Mouse (Mus musculus) limb, embryonic 12.5 days (tissue): ENCODE data around the gene Lpin2. TPM values are rescaled to one million over a fixed set of nuclear protein-coding genes. Genes with fewer than 3 reads are reported as not detected.

ENCODE experiments used
- ATAC-seq: fragments of 200-750 bp; cut with Nextera tagmentation; 2 replicates; pipeline ENCODE4 v1.8.0; 2017; ENCODE audit warnings: low read depth, moderate TSS enrichment; ENCODE audit not compliant: insufficient number of reproducible peaks, insufficient read depth, low FRiP score, low TSS enrichment
- H3K27ac ChIP-seq: fragments of 300-500 bp; sonication (generic); 2 replicates; pipeline ENCODE4 v1.5.1; 2016; ENCODE audit warnings: mild to moderate bottlenecking, moderate library complexity
- H3K27me3 ChIP-seq: fragments of 300-500 bp; sonication (generic); 2 replicates; pipeline ENCODE4 v1.6.1; 2016; ENCODE audit warnings: mild to moderate bottlenecking, moderate library complexity
- H3K36me3 ChIP-seq: fragments of 300-500 bp; sonication (generic); 2 replicates; pipeline ENCODE4 v1.6.1; 2016; ENCODE audit warnings: mild to moderate bottlenecking, moderate library complexity
- H3K4me1 ChIP-seq: fragments of 300-500 bp; sonication (generic); replicated peaks from 2 replicates; pipeline ENCODE4 v1.6.1; 2016
- H3K4me2 ChIP-seq: fragments of 300-500 bp; sonication (generic); 2 replicates; pipeline ENCODE4 v1.6.1; 2016; ENCODE audit warnings: mild to moderate bottlenecking, moderate library complexity
- H3K4me3 ChIP-seq: fragments of 300-500 bp; sonication (generic); replicated peaks from 2 replicates; pipeline ENCODE4 v1.5.1; 2016; ENCODE audit warnings: mild to moderate bottlenecking
- H3K9ac ChIP-seq: fragments of 300-500 bp; sonication (generic); replicated peaks from 2 replicates; pipeline ENCODE4 v1.6.1; 2016; ENCODE audit warnings: mild to moderate bottlenecking, moderate library complexity
- H3K9me3 ChIP-seq: fragments of 300-500 bp; sonication (generic); 2 replicates; pipeline ENCODE4 v1.6.1; 2016; ENCODE audit warnings: mild to moderate bottlenecking, moderate library complexity
- WGBS: fragments of 180-500 bp; shearing (Covaris S2); methylation state at CpG from one replicate; pipeline ENCODE4 v1.1.7; 2016; 5-methylcytosine and 5-hydroxymethylcytosine counted together
- polyA plus RNA-seq: library from polyadenylated mRNA; unstranded; fragments of >200 nt; fragmentation: Nextera tagmentation; extraction: Ambion mirVana; gene quantifications from 2 replicates; pipeline ENCODE4 v1.2.1, GENCODE M21; 2016

The Lpin2 gene
- polyA plus RNA-seq, 1 experiment from 2014 or later = 63.3 TPM

DNA sequence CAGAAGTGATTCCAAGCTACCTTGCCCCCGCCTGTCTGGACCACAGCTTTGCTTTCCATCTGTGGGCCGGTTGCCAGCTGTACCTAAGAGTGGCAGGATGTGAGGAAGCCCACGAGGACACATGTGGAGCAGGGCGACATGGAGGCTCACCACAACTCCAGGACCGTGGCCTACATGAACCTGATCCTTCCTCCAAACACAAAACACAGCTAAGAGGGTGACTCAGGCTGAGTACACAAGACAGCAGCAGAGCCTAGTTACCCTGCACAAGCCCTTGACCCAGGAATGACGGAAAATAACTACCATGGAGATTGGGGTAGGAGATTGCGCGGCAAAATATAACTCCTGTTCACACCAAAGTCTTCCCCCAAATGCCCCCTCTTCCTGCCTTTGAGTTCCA, 85.0 kb downstream of the Lpin2 start:
- H3K9ac ChIP-seq = no peak overlapping the region
- WGBS = 79% methylated on average over 8 of the region's 8 CpGs
- no peaks in the 10 kb centered on the region for H3K27me3 ChIP-seq
- H3K9me3 ChIP-seq = no peaks in the 10 kb centered on the region
- H3K36me3 ChIP-seq = peaks cover 5% of the 10 kb centered on the region
- peaks cover 11% of the 10 kb centered on the region for H3K4me1 ChIP-seq
- 0 out of 2 replicates have a peak overlapping the region, but pooled peaks have one; percentile 32 for H3K27ac ChIP-seq
- no peak overlapping the region for H3K4me2 ChIP-seq
- no peak overlapping the region for H3K4me3 ChIP-seq
- ATAC-seq = no peak

DNA sequence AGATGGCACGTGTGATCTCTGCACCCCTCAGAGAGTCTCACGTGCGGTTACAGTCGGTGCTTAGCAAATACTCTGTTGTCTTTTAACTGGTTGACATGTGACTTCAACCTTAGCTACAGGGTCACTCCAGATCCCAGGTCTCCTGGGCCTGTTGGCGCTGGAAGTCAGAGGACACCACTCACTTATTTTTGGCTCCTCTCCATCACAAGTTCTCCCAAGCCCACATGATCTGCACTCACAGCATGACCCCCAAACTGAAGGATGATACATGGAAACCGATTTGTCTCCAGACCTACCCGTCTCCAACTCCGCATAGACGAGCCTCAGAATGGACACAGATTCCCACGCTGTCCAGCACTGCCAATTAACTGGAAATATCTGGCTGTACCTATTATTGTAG, 85.8 kb downstream of the Lpin2 start:
- H3K4me1 ChIP-seq = peaks cover 11% of the 10 kb centered on the region
- peak overlapping the region; percentile 2; the same call in 1 of the 2 replicates for H3K27ac ChIP-seq
- no peak overlapping the region for H3K4me2 ChIP-seq
- H3K27me3 ChIP-seq = no peaks in the 10 kb centered on the region
- no peak for ATAC-seq
- H3K9ac ChIP-seq = no peak overlapping the region
- no peaks in the 10 kb centered on the region for H3K9me3 ChIP-seq
- H3K4me3 ChIP-seq = no peak overlapping the region
- 90% methylated on average over 10 of the region's 10 CpGs for WGBS
- peaks cover 12% of the 10 kb centered on the region for H3K36me3 ChIP-seq

DNA sequence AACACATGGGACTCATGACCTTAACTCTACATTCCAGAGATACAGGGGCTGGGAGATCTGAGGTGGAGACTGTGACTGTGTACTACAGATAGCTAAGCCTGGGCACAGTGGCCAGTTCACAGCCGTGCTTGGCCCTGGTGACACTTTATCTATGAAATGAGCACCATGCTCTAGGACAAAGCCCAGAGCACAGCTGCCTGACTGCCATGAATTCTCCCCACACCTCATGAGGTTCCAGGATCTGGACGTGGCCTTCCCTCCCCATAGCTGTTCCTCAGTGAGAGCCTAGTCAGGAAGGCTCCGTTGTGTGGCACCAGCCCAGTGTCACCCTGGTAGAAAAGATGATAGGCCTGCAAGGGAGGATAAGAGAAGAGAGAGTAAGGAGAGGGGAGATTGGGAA, 86.2 kb downstream of the Lpin2 start:
- Histone ChIP-seq H3K4me2 (no peak overlapping the region), H3K9ac (no peak overlapping the region), H3K4me3 (no peak overlapping the region), H3K4me1 (peaks cover 11% of the 10 kb centered on the region), H3K27ac (no peak overlapping the region), H3K9me3 (no peaks in the 10 kb centered on the region), H3K27me3 (no peaks in the 10 kb centered on the region), H3K36me3 (peaks cover 17% of the 10 kb centered on the region)
- WGBS = 85% methylated on average over 3 of the region's 3 CpGs
- ATAC-seq = no peak

DNA sequence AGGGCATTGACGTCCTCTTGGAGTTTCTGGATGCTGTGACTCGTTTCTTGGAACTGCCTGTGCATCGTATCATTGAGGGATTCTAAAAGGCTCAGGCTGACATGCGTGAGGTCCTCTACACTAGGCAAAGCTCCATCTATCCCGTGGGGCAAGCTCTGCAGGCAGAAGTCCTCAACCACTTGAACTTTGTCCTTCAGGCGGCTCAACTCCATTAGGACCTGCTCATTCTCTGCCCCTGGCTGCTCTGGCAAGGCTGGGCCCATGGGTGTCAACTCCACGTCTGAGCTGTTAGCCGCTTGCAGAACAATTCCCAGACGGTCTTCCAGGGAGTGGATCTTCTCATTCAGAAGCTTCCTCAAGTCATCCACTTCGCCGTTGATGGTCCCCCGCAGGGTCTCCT, 91.5 kb downstream of the Lpin2 start:
- H3K27ac ChIP-seq = no peak overlapping the region
- 93% methylated on average over 12 of the region's 12 CpGs for WGBS
- peaks cover 34% of the 10 kb centered on the region for H3K36me3 ChIP-seq
- no peaks in the 10 kb centered on the region for H3K9me3 ChIP-seq
- no peaks in the 10 kb centered on the region for H3K4me1 ChIP-seq
- H3K4me2 ChIP-seq = no peak overlapping the region
- H3K27me3 ChIP-seq = no peaks in the 10 kb centered on the region
- no peak overlapping the region for H3K9ac ChIP-seq
- no peak for ATAC-seq
- H3K4me3 ChIP-seq = no peak overlapping the region

DNA sequence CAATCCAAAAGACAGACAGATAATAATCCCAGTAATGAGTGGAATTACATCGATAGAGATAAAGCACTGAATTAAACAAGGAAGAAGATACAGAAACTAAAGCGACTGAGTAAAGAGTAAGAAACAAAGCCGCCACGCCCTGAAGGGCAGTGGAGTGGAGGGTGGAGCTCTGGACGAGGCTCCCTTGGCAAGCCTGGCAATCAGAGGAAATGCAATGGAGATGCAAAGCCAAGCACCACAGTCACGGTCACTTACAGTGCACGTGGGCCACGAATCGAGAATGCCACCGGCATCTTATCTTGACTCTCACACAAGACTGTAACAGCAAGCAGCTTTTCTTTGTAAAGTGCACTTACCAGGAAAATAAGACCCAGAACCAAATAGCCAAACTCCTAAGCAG, 94.4 kb downstream of the Lpin2 start:
- H3K4me3 ChIP-seq = no peak overlapping the region
- WGBS = 89% methylated on average over 10 of the region's 10 CpGs
- H3K9ac ChIP-seq = no peak overlapping the region
- H3K9me3 ChIP-seq = no peaks in the 10 kb centered on the region
- no peak overlapping the region for H3K4me2 ChIP-seq
- H3K36me3 ChIP-seq = peaks cover 40% of the 10 kb centered on the region
- no peak overlapping the region for H3K27ac ChIP-seq
- H3K4me1 ChIP-seq = no peaks in the 10 kb centered on the region
- no peak for ATAC-seq
- H3K27me3 ChIP-seq = no peaks in the 10 kb centered on the region

DNA sequence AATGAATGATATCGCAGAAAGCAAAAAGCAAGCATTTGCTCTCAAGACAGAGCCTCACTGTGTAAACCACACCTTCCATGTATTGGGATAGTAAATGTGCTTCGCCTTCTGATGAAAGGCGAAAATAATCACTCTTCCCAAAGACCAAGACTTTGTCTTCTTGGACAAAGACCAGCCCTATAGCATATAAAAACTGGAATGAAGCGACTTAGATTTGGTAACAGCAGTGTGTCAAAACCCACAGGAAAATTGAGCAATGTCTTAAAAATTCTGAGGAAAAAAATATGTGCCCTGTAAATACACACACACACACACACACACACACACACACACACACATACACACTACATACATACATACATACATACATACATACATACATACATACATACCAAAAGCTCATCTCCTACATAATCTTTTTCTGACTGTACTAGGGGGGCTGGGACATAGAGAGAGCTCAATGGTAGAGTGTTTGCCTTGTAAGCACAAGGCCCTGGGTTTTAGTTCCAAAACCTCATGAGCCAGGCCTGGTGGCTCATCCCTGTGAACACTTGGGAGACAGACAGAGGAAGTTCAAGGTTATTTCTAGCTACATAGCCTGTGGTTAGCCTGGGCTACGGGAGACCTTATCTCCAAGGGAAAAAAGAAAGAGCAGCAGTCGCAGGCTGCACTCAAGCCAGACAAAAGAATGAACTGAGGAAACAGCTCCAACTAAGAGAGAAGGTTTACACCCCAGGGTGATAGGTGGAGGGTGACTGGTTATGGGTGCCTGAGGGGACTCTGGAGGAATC, 95.5 kb downstream of the Lpin2 start:
- Histone ChIP-seq H3K9me3 (no peaks in the 10 kb centered on the region), H3K36me3 (peaks cover 30% of the 10 kb centered on the region), H3K9ac (no peak overlapping the region), H3K27ac (no peak overlapping the region), H3K4me3 (no peak overlapping the region), H3K4me2 (no peak overlapping the region), H3K4me1 (no peaks in the 10 kb centered on the region), H3K27me3 (no peaks in the 10 kb centered on the region)
- ATAC-seq = no peak
- WGBS = 86% methylated on average over 6 of the region's 6 CpGs

DNA sequence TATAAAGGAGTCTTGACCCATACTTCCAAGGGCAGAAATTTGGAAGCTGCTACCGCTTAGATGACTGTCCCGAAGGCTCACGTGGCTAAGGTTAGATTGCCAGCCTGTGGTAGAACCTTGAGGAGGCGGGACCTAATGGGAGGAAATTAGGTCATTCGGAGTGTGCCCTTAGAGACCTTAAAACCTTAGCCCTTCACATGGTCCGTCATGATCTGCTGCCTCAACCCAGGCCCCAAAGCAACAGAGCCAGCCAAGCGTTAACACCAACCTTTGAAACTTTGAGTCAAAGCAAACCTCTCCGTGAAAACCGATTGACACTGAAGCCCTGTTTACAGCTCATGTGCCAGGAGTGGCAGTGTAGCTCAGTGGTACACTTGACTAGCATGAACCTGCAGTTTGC, 100.4 kb downstream of the Lpin2 start:
- Histone ChIP-seq H3K27me3 (no peaks in the 10 kb centered on the region), H3K9me3 (no peaks in the 10 kb centered on the region), H3K4me3 (no peak overlapping the region), H3K4me2 (no peak overlapping the region), H3K4me1 (peaks cover 21% of the 10 kb centered on the region), H3K36me3 (peaks cover 6% of the 10 kb centered on the region; the same call in 1 of the 2 replicates), H3K27ac (0 out of 2 replicates have a peak overlapping the region, but pooled peaks have one; percentile 17), H3K9ac (no peak overlapping the region)
- ATAC-seq = no peak
- 93% methylated on average over 9 of the region's 9 CpGs for WGBS

DNA sequence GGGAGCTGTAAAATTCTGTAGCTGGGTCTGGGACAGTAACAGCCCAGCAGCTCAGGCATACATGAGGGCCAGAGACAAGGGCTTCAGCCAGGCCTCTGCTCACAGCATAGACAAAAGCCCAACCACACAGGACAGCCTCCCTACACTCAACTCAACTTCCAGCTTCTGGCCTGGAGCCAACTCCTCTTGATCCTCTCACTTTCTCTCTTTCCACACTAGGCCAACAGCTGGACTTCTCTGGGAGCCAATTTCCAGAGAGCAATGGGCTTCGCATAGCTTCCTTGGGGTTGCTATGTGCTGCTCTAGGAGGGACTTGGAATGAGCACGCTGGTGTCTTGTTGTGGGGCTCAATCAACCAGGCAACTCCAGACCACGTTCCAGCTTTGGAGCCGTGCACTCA, 100.9 kb downstream of the Lpin2 start:
- Histone ChIP-seq H3K27me3 (no peaks in the 10 kb centered on the region), H3K9ac (no peak overlapping the region), H3K27ac (peak overlapping the region; percentile 17; the same call in 1 of the 2 replicates), H3K4me2 (no peak overlapping the region), H3K36me3 (peaks cover 6% of the 10 kb centered on the region; the same call in 1 of the 2 replicates), H3K4me3 (no peak overlapping the region), H3K9me3 (no peaks in the 10 kb centered on the region), H3K4me1 (peaks cover 21% of the 10 kb centered on the region)
- WGBS = 90% methylated on average over 4 of the region's 4 CpGs
- ATAC-seq = peak; percentile 58; the same call in 1 of the 2 replicates

DNA sequence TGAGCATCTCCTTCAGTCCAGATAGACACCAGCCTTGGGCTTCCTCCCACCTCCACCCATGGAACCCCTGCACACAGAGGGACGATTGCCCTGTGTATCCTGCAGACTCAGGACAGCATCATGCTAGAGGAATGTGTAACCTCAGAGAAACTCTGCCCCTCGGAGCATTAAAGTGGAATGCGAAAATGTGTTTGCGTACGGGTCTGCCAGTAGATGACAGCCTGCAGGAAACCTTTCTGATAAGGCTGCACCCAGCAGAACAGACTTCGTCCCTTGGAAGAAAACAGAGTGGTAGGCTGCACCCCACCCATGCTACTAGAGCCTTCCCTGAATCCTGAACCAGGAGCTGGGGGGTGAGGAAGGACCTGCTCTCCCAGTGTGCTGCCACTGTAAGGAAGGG, 102.5 kb downstream of the Lpin2 start:
- H3K4me3 ChIP-seq = no peak overlapping the region
- peaks cover 21% of the 10 kb centered on the region for H3K4me1 ChIP-seq
- no peaks in the 10 kb centered on the region for H3K9me3 ChIP-seq
- 53% methylated on average over 6 of the region's 6 CpGs for WGBS
- H3K9ac ChIP-seq = no peak overlapping the region
- ATAC-seq = no peak
- H3K27ac ChIP-seq = no peak overlapping the region
- H3K4me2 ChIP-seq = no peak overlapping the region
- no peaks in the 10 kb centered on the region for H3K36me3 ChIP-seq
- no peaks in the 10 kb centered on the region for H3K27me3 ChIP-seq

DNA sequence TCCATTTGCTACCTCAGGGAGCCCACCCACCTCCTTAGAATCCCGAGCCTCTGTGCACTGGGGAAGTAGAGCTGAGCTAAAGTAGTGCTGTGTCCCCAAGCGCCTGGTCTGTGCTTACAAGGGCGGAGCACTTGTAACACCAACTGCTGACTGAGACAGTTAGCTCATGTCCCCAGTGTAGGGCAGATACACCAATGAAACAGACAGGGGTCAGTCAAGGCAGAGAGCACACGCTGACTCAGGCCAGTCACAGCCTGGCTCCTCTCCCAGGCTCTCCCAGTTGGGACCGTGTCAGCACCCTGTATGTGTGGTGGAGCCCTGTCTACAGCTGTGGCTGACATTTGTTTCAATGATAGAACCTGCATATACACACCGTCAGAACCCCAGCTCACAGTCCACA, 103.6 kb downstream of the Lpin2 start:
- H3K36me3 ChIP-seq = no peaks in the 10 kb centered on the region
- no peak overlapping the region for H3K27ac ChIP-seq
- H3K9me3 ChIP-seq = no peaks in the 10 kb centered on the region
- WGBS = 65% methylated on average over 6 of the region's 6 CpGs
- no peak overlapping the region for H3K9ac ChIP-seq
- no peak overlapping the region for H3K4me2 ChIP-seq
- peaks cover 26% of the 10 kb centered on the region for H3K4me1 ChIP-seq
- no peaks in the 10 kb centered on the region for H3K27me3 ChIP-seq
- 0 out of 2 replicates have a peak, but pooled peaks have one; percentile 18 for ATAC-seq
- no peak overlapping the region for H3K4me3 ChIP-seq

DNA sequence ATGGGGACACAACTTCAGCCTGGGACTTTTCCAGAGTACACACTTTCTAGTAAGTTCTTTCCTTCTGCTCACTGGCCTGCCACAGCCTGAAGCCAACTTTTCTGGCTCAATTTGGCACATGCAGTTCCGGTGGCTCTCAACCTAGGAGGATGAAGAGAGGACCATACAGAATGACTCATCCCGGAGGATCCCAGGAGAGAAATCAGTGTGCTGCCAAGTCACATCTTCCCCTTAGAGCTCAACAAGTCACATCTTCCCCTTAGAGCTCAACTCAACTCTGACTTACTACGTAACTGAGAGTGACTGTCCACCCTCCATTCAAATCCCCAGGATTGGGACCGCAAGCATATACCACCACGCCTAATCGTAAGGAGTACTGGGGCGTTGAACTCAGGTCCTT, 105.2 kb downstream of the Lpin2 start:
- Histone ChIP-seq H3K27ac (no peak overlapping the region), H3K27me3 (no peaks in the 10 kb centered on the region), H3K9ac (no peak overlapping the region), H3K36me3 (no peaks in the 10 kb centered on the region), H3K4me2 (no peak overlapping the region), H3K9me3 (no peaks in the 10 kb centered on the region), H3K4me3 (no peak overlapping the region), H3K4me1 (peaks cover 29% of the 10 kb centered on the region)
- no peak for ATAC-seq
- WGBS = 97% methylated on average over 7 of the region's 7 CpGs
